Mouse (Mus musculus) cortical plate, adult 2 months (tissue): ENCODE measurements around the gene Gsdma.

ENCODE experiments used
- CTCF ChIP-seq: fragments of 200-500 bp; IDR thresholded peaks from 2 replicates; pipeline ENCODE4 v1.5.1; 2011; ENCODE audit warnings: mild to moderate bottlenecking, control low read depth, low read length; ENCODE audit not compliant: insufficient read depth; ENCODE audit errors: extremely low read depth
- POLR2A ChIP-seq: fragments of 200-500 bp; IDR thresholded peaks from 2 replicates; pipeline ENCODE4 v1.6.1; 2011; ENCODE audit warnings: mild to moderate bottlenecking, low read length, control low read depth; ENCODE audit not compliant: insufficient read depth; ENCODE audit errors: extremely low read depth

GRCm38 (mm10) chr11:98720756-98721155 lies 56.6 kb downstream of the Gsdma start:
- TF ChIP-seq CTCF (no peak), POLR2A (no peak)
